Comparison of ENCODE assay signal across 19 mouse cellular contexts in genomic region chr5:116258321-116258860, GRCm38 (mm10). TPM values are rescaled to one million over a fixed set of nuclear protein-coding genes. Genes with fewer than 3 reads are reported as not detected.
A peak's percentile ranks its signal among the peaks of the same experiment; 100 is the strongest.
DNase-seq lines count a peak whose midpoint lies in the region.
"Had no signal": no experiment of that assay in that cellular context is flagged by ENCODE, and none has a peak within 500 bp of the region (broad histone marks: within the 10 kb centered on the region; RNA-seq: fewer than 3 reads in every experiment).

No protein-coding gene starts in this region.

- DNase-seq in cerebellum, postnatal 10 days, result peak; percentile 81 to 84
- DNase-seq in cerebellum, adult 11-12 months, result no peak
- peak; percentile 70 for DNase-seq in left cerebral cortex, postnatal 4 days
- DNase-seq in left cerebral cortex, adult 11 months (ENCODE audit: low spot score), result no peak
- DNase-seq in retina, postnatal 1 day, result peak; percentile 58
- DNase-seq in retina, embryonic 14.5 days (ENCODE audit: low spot score), result no peak
- no peak for DNase-seq in embryo, embryonic 10 days (ENCODE audit: low spot score)
- DNase-seq: adrenal gland, adult 2 months; gastrocnemius, postnatal 36 days; heart, adult 2 months; heart, postnatal 14 days; kidney, adult 9 months; kidney, postnatal 14 days; lung, adult 18-20 months; lung, postnatal 10 days; right cerebral cortex, adult 18-20 months; right cerebral cortex, postnatal 4 days; thymus, postnatal 25 days had no signal

- intact Hi-C loops in left cerebral cortex, postnatal 4 days (cut with DNase I), result no loop called here

RNA-seq across cellular contexts. Expression of gene Ccdc60, which starts 30.4 kb away (rescaled TPM):
- under 1 TPM; 0.42 to 0.44 TPM for total RNA-seq in left cerebral cortex, postnatal 4 days (2021)
- total RNA-seq: adrenal gland, adult 2 months; gastrocnemius, adult 18-20 months; gastrocnemius, postnatal 36 days; heart, adult 2 months; heart, postnatal 14 days had no signal

Comparison
In these comparisons a context has a peak if more than half of its experiments do, and no peak if none do; other contexts are left out.
1. DNase-seq: peak in cerebellum, postnatal 10 days (2 of 2), left cerebral cortex, postnatal 4 days (single experiment) and retina, postnatal 1 day (single experiment); none in cerebellum, adult 11-12 months (single experiment), left cerebral cortex, adult 11 months (single experiment), retina, embryonic 14.5 days (single experiment) and embryo, embryonic 10 days (single experiment).